Mouse (Mus musculus): ENCODE results near the gene 2010300C02Rik. TPM values are rescaled to one million over a fixed set of nuclear protein-coding genes. Genes with fewer than 3 reads are reported as not detected.

The 2010300C02Rik gene
- polyA plus RNA-seq, 1 experiment from 2014 or later, result 3.6 TPM

- TF ChIP-seq CTCF (IDR thresholded peaks at IDR 0.05), result no peak
- CTCF ChIA-PET, result interaction anchor here (0.8 to 1.8 kb wide), 3 partner anchors 18 to 174 kb away, joined by 3 to 5 read pairs (median 5); partner anchors contain the start of gene 2010300C02Rik
- no peaks in the 10 kb centered on the region for H3K27me3 ChIP-seq
- no peak for DNase-seq (ENCODE audit: low read depth, low spot score)
- no peak for ATAC-seq
- in situ Hi-C loops (cut with MboI; ENCODE audit: low pct_unique_long_range_greater_than_20kb), result loop anchor here (25.0 kb wide), 1 partner anchor 296 kb away; the partner anchor contains the start of genes Eif5b and Txndc9
- POLR2A ChIA-PET, result no interaction called here
These were observed 28.7 kb downstream of the 2010300C02Rik start for GRCm38 (mm10) chr1:37691179-37691578.

GRCm38 (mm10) chr1:37690665-37691064 is 29.2 kb downstream of the 2010300C02Rik start:
- DNase-seq (ENCODE audit: low read depth, low spot score), result no peak
- no peak for ATAC-seq
- TF ChIP-seq CTCF (IDR thresholded peaks at IDR 0.05), result no peak
- ChIA-PET CTCF (interaction anchor here (0.8 to 1.8 kb wide), 2 partner anchors 18 to 29 kb away, joined by 3 to 5 read pairs; partner anchors contain the start of gene 2010300C02Rik), POLR2A (interaction anchor here (1.6 kb wide), 1 partner anchor 18 kb away, joined by 3 read pairs; no protein-coding TSS in a partner anchor)
- in situ Hi-C loops (cut with MboI; ENCODE audit: low pct_unique_long_range_greater_than_20kb), result loop anchor here (25.0 kb wide), 1 partner anchor 297 kb away; the partner anchor contains the start of genes Eif5b and Txndc9
- no peaks in the 10 kb centered on the region for H3K27me3 ChIP-seq

- ATAC-seq (no peak), DNase-seq (ENCODE audit: low read depth, low spot score) (no peak)
- in situ Hi-C loops (cut with MboI; ENCODE audit: low pct_unique_long_range_greater_than_20kb), result loop anchor here (25.0 kb wide), 1 partner anchor 298 kb away; the partner anchor contains the start of genes Eif5b and Txndc9
- no peaks in the 10 kb centered on the region for H3K27me3 ChIP-seq
- ChIA-PET CTCF (interaction anchor here (0.9 to 1.8 kb wide), 3 partner anchors 9 to 36 kb away, joined by 3 to 5 read pairs (median 3); partner anchors contain the start of gene 2010300C02Rik), POLR2A (interaction anchor here (1.6 kb wide), 1 partner anchor 19 kb away, joined by 3 read pairs; no protein-coding TSS in a partner anchor)
- no peak for TF ChIP-seq CTCF (IDR thresholded peaks at IDR 0.05)
These were observed 30.2 kb downstream of the 2010300C02Rik start for GRCm38 (mm10) chr1:37689730-37690129.

GRCm38 (mm10) chr1:37688351-37688750 is 31.5 kb downstream of the 2010300C02Rik start:
- in situ Hi-C loops (cut with MboI; ENCODE audit: low pct_unique_long_range_greater_than_20kb), result loop anchor here (25.0 kb wide), 1 partner anchor 299 kb away; the partner anchor contains the start of genes Eif5b and Txndc9
- ChIA-PET POLR2A (no interaction called here), CTCF (no interaction called here)
- ATAC-seq (no peak), DNase-seq (ENCODE audit: low read depth, low spot score) (no peak)
- TF ChIP-seq CTCF (IDR thresholded peaks at IDR 0.05), result no peak
- no peaks in the 10 kb centered on the region for H3K27me3 ChIP-seq

GRCm38 (mm10) chr1:37687515-37687914 is 32.4 kb downstream of the 2010300C02Rik start:
- TF ChIP-seq CTCF (IDR thresholded peaks at IDR 0.05), result no peak
- DNase-seq (ENCODE audit: low read depth, low spot score), result no peak
- ATAC-seq, result no peak
- ChIA-PET CTCF (interaction anchor here (1.0 to 1.3 kb wide), 2 partner anchors 12 to 115 kb away, joined by 3 read pairs; no protein-coding TSS in a partner anchor), POLR2A (no interaction called here)
- no peaks in the 10 kb centered on the region for H3K27me3 ChIP-seq
- in situ Hi-C loops (cut with MboI; ENCODE audit: low pct_unique_long_range_greater_than_20kb), result loop anchor here (25.0 kb wide), 1 partner anchor 300 kb away; the partner anchor contains the start of genes Eif5b and Txndc9

- CTCF ChIA-PET, result interaction anchor here (1.0 to 1.3 kb wide), 2 partner anchors 13 to 115 kb away, joined by 3 read pairs; no protein-coding TSS in a partner anchor
- no peak for DNase-seq (ENCODE audit: low read depth, low spot score)
- no peak for ATAC-seq
- in situ Hi-C loops (cut with MboI; ENCODE audit: low pct_unique_long_range_greater_than_20kb), result loop anchor here (25.0 kb wide), 1 partner anchor 300 kb away; the partner anchor contains the start of genes Eif5b and Txndc9
- POLR2A ChIA-PET, result no interaction called here
- no peak for TF ChIP-seq CTCF (IDR thresholded peaks at IDR 0.05)
- no peaks in the 10 kb centered on the region for H3K27me3 ChIP-seq
These were observed 32.9 kb downstream of the 2010300C02Rik start for GRCm38 (mm10) chr1:37686953-37687441.

- CTCF ChIA-PET, result interaction anchor here (0.7 to 1.7 kb wide), 7 partner anchors 15 to 190 kb away, joined by 3 to 4 read pairs (median 3); partner anchors contain the start of gene 2010300C02Rik
- peak; percentile 84 for TF ChIP-seq CTCF (IDR thresholded peaks at IDR 0.05)
- in situ Hi-C loops (cut with MboI; ENCODE audit: low pct_unique_long_range_greater_than_20kb), result loop anchor here (25.0 kb wide), 1 partner anchor 309 kb away; the partner anchor contains the start of genes Eif5b and Txndc9
- ATAC-seq (peak; percentile 54), DNase-seq (ENCODE audit: low read depth, low spot score) (peak; percentile 17)
- H3K27me3 ChIP-seq, result no peaks in the 10 kb centered on the region
- POLR2A ChIA-PET, result no interaction called here
These were observed 41.4 kb downstream of the 2010300C02Rik start for GRCm38 (mm10) chr1:37678327-37679123.

GRCm38 (mm10) chr1:37676967-37677512 is 42.8 kb downstream of the 2010300C02Rik start:
- ChIA-PET POLR2A (no interaction called here), CTCF (interaction anchor here (0.8 to 1.4 kb wide), 3 partner anchors 13 to 191 kb away, joined by 3 to 4 read pairs (median 3); no protein-coding TSS in a partner anchor)
- no peak for TF ChIP-seq CTCF (IDR thresholded peaks at IDR 0.05)
- no peaks in the 10 kb centered on the region for H3K27me3 ChIP-seq
- ATAC-seq (no peak), DNase-seq (ENCODE audit: low read depth, low spot score) (no peak)
- in situ Hi-C loops (cut with MboI; ENCODE audit: low pct_unique_long_range_greater_than_20kb), result loop anchor here (25.0 kb wide), 1 partner anchor 310 kb away; the partner anchor contains the start of genes Eif5b and Txndc9

- CTCF ChIA-PET, result interaction anchor here (0.8 kb wide), 1 partner anchor 36 kb away, joined by 3 read pairs; no protein-coding TSS in a partner anchor
- POLR2A ChIA-PET, result interaction anchor here (0.6 kb wide), 1 partner anchor 191 kb away, joined by 3 read pairs; the partner anchor contains the start of gene Tsga10
These were observed 44.4 kb downstream of the 2010300C02Rik start for GRCm38 (mm10) chr1:37675444-37675843.

GRCm38 (mm10) chr1:37674266-37674665 is 45.6 kb downstream of the 2010300C02Rik start:
- no peak for TF ChIP-seq CTCF (IDR thresholded peaks at IDR 0.05)
- in situ Hi-C loops (cut with MboI; ENCODE audit: low pct_unique_long_range_greater_than_20kb), result no loop called here
- ChIA-PET POLR2A (no interaction called here), CTCF (no interaction called here)
- no peak for DNase-seq (ENCODE audit: low read depth, low spot score)
- no peak for ATAC-seq
- H3K27me3 ChIP-seq, result peaks cover 10% of the 10 kb centered on the region

More at GRCm38 (mm10) chr1:37675444-37675843, 44.4 kb downstream of the 2010300C02Rik start:
- in situ Hi-C loops (cut with MboI; ENCODE audit: low pct_unique_long_range_greater_than_20kb), result loop anchor here (25.0 kb wide), 1 partner anchor 312 kb away; the partner anchor contains the start of genes Eif5b and Txndc9
- ATAC-seq (no peak), DNase-seq (ENCODE audit: low read depth, low spot score) (no peak)
- TF ChIP-seq CTCF (IDR thresholded peaks at IDR 0.05), result no peak
- H3K27me3 ChIP-seq, result peaks cover 4% of the 10 kb centered on the region
